Mouse (Mus musculus): ENCODE measurements around the gene Gm10097. TPM values are rescaled to one million over a fixed set of nuclear protein-coding genes. Genes with fewer than 3 reads are reported as not detected.

The Gm10097 gene
- not detected in 2 replicates for polyA plus RNA-seq (2012; rRNA removed)

- H3K4me3 ChIP-seq (ENCODE audit: insufficient read depth, low read length): no peak within 1 kb of the TSS
- no peak for TF ChIP-seq POLR2A (IDR thresholded peaks at IDR 0.05; ENCODE audit: extremely low read depth, insufficient read depth, low read length)
- no peak for TF ChIP-seq CTCF (IDR thresholded peaks at IDR 0.05; ENCODE audit: extremely low read depth, insufficient read depth, low read length)
- 0 out of 2 replicates have a peak, but pooled peaks cover 1% of the 10 kb centered on the region for H3K4me1 ChIP-seq (ENCODE audit: control insufficient read depth, insufficient read depth, low read length)
- H3K27ac ChIP-seq (ENCODE audit: insufficient read depth, low read length): no peak within 1 kb of the TSS
Measured at GRCm38 (mm10) chr10:5068676-5069265, at the start of gene Gm10097. TSS of gene Gm10097 (plus strand) at chr10:5069192.

DNA sequence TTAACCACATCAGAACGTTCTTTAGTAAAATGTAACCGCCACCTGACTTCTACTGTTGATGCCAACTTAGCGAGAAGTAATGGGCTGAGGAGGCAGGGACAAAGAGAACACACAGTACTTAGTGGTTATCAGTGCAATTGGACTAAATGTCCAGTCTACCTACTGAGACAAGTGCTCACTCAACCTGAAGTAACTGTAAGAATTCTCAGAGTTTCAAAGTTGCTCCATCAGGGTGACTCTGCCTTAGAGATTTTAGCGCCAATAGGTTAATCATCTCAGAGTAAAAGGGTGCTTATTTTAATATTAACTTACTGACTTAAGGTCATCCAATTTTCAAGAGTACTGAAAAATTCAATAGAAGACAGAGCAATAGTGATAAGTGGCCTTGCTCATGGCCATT lies 43.1 kb upstream of the Gm10097 start:
- TF ChIP-seq POLR2A (IDR thresholded peaks at IDR 0.05; ENCODE audit: extremely low read depth, insufficient read depth, low read length) (no peak), CTCF (IDR thresholded peaks at IDR 0.05; ENCODE audit: extremely low read depth, insufficient read depth, low read length) (no peak)
- Histone ChIP-seq H3K4me1 (ENCODE audit: control insufficient read depth, insufficient read depth, low read length) (no peaks in the 10 kb centered on the region), H3K27ac (ENCODE audit: insufficient read depth, low read length) (no peak overlapping the region), H3K4me3 (ENCODE audit: insufficient read depth, low read length) (no peak overlapping the region)

- Histone ChIP-seq H3K27ac (ENCODE audit: insufficient read depth, low read length) (no peak overlapping the region), H3K4me1 (ENCODE audit: control insufficient read depth, insufficient read depth, low read length) (no peaks in the 10 kb centered on the region), H3K4me3 (ENCODE audit: insufficient read depth, low read length) (no peak overlapping the region)
- TF ChIP-seq CTCF (IDR thresholded peaks at IDR 0.05; ENCODE audit: extremely low read depth, insufficient read depth, low read length): no peak
- TF ChIP-seq POLR2A (IDR thresholded peaks at IDR 0.05; ENCODE audit: extremely low read depth, insufficient read depth, low read length): no peak
Measured at GRCm38 (mm10) chr10:5027208-5027607, 41.8 kb upstream of the Gm10097 start.

DNA sequence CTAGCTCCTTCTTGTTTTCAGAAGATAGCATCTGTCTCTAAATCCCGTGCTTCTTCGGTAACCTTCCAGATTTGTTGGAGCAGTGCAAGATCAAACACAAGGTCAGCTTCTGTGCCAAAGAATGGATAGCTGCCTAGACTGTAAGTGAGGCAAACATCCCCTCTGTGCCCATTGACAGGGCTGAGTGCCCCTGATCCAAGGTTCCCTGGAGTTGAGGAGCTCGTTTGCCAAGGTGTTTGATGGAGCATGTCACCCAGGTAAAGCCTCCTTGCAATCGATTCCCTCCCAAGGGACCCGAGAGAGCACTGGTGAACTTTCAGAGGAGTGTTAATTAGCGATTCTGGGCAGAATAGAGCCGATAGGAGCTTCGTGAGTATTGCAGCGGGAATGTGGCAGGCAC lies 40.7 kb upstream of the Gm10097 start:
- TF ChIP-seq CTCF (IDR thresholded peaks at IDR 0.05; ENCODE audit: extremely low read depth, insufficient read depth, low read length): no peak
- TF ChIP-seq POLR2A (IDR thresholded peaks at IDR 0.05; ENCODE audit: extremely low read depth, insufficient read depth, low read length): no peak
- H3K4me3 ChIP-seq (ENCODE audit: insufficient read depth, low read length): no peak overlapping the region
- no peaks in the 10 kb centered on the region for H3K4me1 ChIP-seq (ENCODE audit: control insufficient read depth, insufficient read depth, low read length)
- H3K27ac ChIP-seq (ENCODE audit: insufficient read depth, low read length): no peak overlapping the region

DNA sequence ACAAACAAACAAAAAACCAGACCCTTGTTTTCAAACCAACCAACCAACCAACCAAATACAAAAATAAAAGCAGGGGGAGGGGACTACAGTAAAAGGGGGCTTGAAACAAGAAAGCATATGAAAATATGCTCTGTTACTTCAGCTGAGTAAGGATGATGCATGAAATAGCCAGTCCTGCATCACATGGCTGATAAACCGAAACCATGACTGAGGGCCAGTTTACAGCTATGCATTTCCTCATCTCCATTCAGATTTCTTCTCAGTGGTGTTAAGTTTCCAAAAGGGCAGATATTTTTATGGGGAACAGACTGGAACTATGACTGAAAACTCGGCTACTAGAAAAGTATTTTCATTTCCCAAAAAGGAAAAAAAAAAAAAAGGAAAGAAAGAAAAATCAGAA lies 39.8 kb upstream of the Gm10097 start:
- TF ChIP-seq POLR2A (IDR thresholded peaks at IDR 0.05; ENCODE audit: extremely low read depth, insufficient read depth, low read length) (no peak), CTCF (IDR thresholded peaks at IDR 0.05; ENCODE audit: extremely low read depth, insufficient read depth, low read length) (no peak)
- no peak overlapping the region for H3K4me3 ChIP-seq (ENCODE audit: insufficient read depth, low read length)
- no peak overlapping the region for H3K27ac ChIP-seq (ENCODE audit: insufficient read depth, low read length)
- no peaks in the 10 kb centered on the region for H3K4me1 ChIP-seq (ENCODE audit: control insufficient read depth, insufficient read depth, low read length)

- no peak for TF ChIP-seq POLR2A (IDR thresholded peaks at IDR 0.05; ENCODE audit: extremely low read depth, insufficient read depth, low read length)
- no peak for TF ChIP-seq CTCF (IDR thresholded peaks at IDR 0.05; ENCODE audit: extremely low read depth, insufficient read depth, low read length)
- Histone ChIP-seq H3K4me3 (ENCODE audit: insufficient read depth, low read length) (no peak overlapping the region), H3K27ac (ENCODE audit: insufficient read depth, low read length) (no peak overlapping the region), H3K4me1 (ENCODE audit: control insufficient read depth, insufficient read depth, low read length) (no peaks in the 10 kb centered on the region)
Measured at GRCm38 (mm10) chr10:5029883-5030282, 39.1 kb upstream of the Gm10097 start.

GRCm38 (mm10) chr10:5032192-5033048 lies 36.6 kb upstream of the Gm10097 start:
- Histone ChIP-seq H3K4me3 (ENCODE audit: insufficient read depth, low read length) (no peak overlapping the region), H3K4me1 (ENCODE audit: control insufficient read depth, insufficient read depth, low read length) (no peaks in the 10 kb centered on the region), H3K27ac (ENCODE audit: insufficient read depth, low read length) (no peak overlapping the region)
- TF ChIP-seq POLR2A (IDR thresholded peaks at IDR 0.05; ENCODE audit: extremely low read depth, insufficient read depth, low read length): no peak
- TF ChIP-seq CTCF (IDR thresholded peaks at IDR 0.05; ENCODE audit: extremely low read depth, insufficient read depth, low read length): no peak

DNA sequence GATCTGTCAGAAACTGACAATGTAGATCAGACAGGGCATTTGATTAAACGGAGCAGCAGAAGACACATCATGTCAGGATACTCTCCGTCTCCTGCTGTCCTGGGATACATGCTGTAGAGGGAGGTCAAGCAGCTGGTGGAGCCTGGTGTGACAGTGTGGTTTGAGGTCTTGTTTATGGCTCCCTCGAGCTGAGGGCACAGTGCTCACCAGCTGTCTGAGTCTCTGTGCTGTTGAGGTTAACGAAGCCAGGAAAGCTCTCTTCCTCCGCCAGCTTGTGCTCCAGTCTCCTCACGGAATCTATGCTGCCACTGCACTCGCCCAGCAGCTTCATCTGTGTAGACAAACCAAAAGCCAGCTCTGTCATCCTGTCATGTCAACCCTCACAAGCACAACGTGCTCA lies 27.7 kb upstream of the Gm10097 start:
- H3K4me3 ChIP-seq (ENCODE audit: insufficient read depth, low read length): no peak overlapping the region
- TF ChIP-seq POLR2A (IDR thresholded peaks at IDR 0.05; ENCODE audit: extremely low read depth, insufficient read depth, low read length): no peak
- no peak for TF ChIP-seq CTCF (IDR thresholded peaks at IDR 0.05; ENCODE audit: extremely low read depth, insufficient read depth, low read length)
- no peak overlapping the region for H3K27ac ChIP-seq (ENCODE audit: insufficient read depth, low read length)
- H3K4me1 ChIP-seq (ENCODE audit: control insufficient read depth, insufficient read depth, low read length): no peaks in the 10 kb centered on the region

DNA sequence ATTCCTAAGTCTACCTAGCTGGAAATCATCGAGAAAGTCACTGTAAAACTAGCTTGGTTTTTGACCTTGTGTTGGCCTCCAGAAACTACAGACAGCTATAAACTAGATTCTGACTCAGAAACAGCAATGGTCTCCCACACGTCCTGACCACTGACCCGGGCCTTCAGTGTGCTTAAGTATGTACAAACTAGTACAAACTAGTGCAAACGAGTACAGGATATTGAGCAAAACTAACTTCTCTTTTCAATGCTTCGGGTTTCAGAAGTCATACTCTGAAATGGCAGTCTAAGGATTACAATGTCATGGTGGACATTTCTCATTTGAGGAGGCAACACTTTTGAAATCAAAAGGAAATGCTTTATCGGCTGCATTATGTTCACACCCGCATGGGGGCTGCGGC lies 24.5 kb upstream of the Gm10097 start:
- Histone ChIP-seq H3K4me3 (ENCODE audit: insufficient read depth, low read length) (no peak overlapping the region), H3K4me1 (ENCODE audit: control insufficient read depth, insufficient read depth, low read length) (no peaks in the 10 kb centered on the region), H3K27ac (ENCODE audit: insufficient read depth, low read length) (no peak overlapping the region)
- TF ChIP-seq CTCF (IDR thresholded peaks at IDR 0.05; ENCODE audit: extremely low read depth, insufficient read depth, low read length) (no peak), POLR2A (IDR thresholded peaks at IDR 0.05; ENCODE audit: extremely low read depth, insufficient read depth, low read length) (no peak)

DNA sequence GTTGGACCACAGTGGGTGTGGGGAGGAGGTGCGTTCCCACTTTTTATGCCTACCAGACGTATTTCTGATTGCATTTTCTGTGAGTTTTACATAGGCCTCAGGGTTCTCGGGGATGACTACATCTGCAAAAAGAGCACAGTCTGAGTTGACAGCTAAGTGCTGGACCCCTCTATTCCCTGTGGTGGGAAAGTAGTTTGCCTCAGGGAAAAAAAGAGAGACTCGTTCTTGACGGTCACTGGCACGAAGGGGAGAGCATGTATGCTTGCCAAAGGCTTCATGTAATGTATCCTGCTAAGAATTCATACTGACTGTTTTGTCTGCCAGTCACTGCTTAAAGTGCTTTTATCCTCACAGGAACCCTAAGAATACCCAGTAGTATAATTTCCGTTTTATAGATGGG lies 23.8 kb upstream of the Gm10097 start:
- Histone ChIP-seq H3K4me3 (ENCODE audit: insufficient read depth, low read length) (no peak overlapping the region), H3K27ac (ENCODE audit: insufficient read depth, low read length) (no peak overlapping the region), H3K4me1 (ENCODE audit: control insufficient read depth, insufficient read depth, low read length) (no peaks in the 10 kb centered on the region)
- TF ChIP-seq POLR2A (IDR thresholded peaks at IDR 0.05; ENCODE audit: extremely low read depth, insufficient read depth, low read length): no peak
- no peak for TF ChIP-seq CTCF (IDR thresholded peaks at IDR 0.05; ENCODE audit: extremely low read depth, insufficient read depth, low read length)

Measured in cortical plate, adult 2 months (tissue).